Mouse (Mus musculus): ENCODE measurements around the gene Ppp1r13l. TPM values are rescaled to one million over a fixed set of nuclear protein-coding genes. Genes with fewer than 3 reads are reported as not detected.

Ppp1r13l gene
- polyA plus RNA-seq (2015; fragmentation: Nextera tagmentation; extraction: Ambion mirVana): 2.0 and 2.8 TPM in 2 replicates

DNA sequence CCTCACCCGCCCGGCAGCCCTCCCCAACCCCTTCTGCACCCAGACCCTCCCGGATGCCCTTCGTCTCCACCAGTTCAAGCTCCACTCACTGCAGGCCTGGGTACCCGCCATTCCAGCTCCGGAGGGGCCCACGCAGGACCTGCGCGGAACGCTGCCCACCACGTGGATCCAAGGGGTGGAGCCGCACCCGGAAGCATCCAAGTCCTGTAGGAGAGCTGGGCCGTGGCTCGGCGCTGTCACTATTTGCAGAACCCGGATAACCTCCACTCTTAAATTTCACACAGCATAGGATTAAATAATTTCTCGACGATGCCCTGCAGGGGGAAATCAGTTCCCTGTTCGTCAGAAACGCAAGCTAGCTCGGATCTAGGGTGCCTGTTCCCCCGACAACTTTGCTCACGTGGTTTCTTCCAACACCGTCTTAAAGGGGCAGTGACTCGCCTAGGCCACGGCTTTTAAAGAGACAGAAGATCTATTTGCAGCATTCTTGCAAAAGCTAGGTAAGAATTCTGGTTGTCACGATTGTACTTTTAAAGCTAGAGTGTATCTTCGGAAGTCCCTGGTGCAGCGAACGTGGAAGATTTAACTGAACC lies at the start of gene Ppp1r13l, which contains the start of gene Cd3eap:
Gene Ppp1r13l (plus strand): TSS at position 451 of the 593 bp plus-strand sequence.
Gene Cd3eap (minus strand): TSS at position 185 of the 593 bp plus-strand sequence.
- no peaks in the 10 kb centered on the region for H3K9me3 ChIP-seq (replicated peaks; ENCODE audit: control insufficient read depth, low read length, poor library complexity, severe bottlenecking)
- peaks cover 12% of the 10 kb centered on the region for H3K4me1 ChIP-seq (ENCODE audit: control insufficient read depth, insufficient read depth, low read length)
- H3K27ac ChIP-seq (ENCODE audit: low read length): peak within 1 kb of the TSS; percentile 72
- peak within 1 kb of the TSS; percentile 73 for H3K9ac ChIP-seq (ENCODE audit: low read depth, low read length)
- peaks cover 10% of the 10 kb centered on the region for H3K36me3 ChIP-seq (ENCODE audit: control insufficient read depth, insufficient read depth, low read length)
- no peaks in the 10 kb centered on the region for H3K27me3 ChIP-seq (ENCODE audit: control insufficient read depth, insufficient read depth, low read depth, low read length)
- peak within 1 kb of the TSS; percentile 73 for H3K4me3 ChIP-seq (ENCODE audit: low read depth, low read length)
- ATAC-seq: peak; percentile 85
- peak within 1 kb of the TSS; percentile 98 for H3K4me2 ChIP-seq (ENCODE audit: low read length)
- under 1% methylated on average over 31 of the region's 31 CpGs for WGBS

DNA sequence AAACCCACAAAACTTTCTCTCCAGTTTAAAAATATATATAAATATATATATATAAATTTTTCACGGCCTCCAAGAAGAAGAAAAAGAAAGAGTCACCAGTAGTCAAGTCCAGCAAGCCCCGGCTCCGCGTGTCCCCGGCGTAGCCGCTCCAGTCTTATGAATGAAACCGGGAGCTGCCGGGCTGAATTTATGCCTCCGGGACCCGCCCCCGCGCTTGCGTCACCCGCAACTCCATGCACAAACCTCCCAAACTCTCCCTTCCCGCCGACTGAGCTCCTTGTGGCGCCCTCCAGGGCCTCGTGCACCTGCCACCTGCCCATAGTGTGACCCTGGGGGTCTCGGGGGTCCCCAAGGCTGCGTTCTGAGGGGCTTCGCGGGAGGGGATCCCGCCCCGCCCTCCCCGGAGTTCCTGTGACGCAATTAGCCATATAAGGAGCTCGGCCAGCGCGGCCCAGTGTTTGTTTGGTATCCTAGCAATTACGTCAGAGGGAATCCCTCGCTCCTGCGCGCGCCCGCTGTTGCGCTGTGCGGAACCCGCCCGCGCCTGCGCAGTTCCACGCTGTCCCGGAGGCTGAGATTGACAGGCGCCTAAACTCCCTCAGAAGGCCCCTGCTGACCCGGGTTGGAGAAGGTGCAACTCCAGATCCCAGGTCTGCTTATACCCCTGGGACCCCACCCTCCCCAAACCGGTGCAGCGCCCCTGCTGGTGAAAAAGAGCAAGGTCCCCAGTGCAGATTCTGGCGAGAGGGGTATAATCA lies 49.5 kb upstream of the Ppp1r13l start, which contains the start of gene Fosb:
Gene Fosb (minus strand): TSS at position 168 of the 758 bp plus-strand sequence.
- Histone ChIP-seq H3K4me2 (ENCODE audit: low read length) (peak within 1 kb of the TSS; percentile 98), H3K27me3 (ENCODE audit: control insufficient read depth, insufficient read depth, low read depth, low read length) (peaks cover 29% of the 10 kb centered on the region), H3K9ac (ENCODE audit: low read depth, low read length) (peak within 1 kb of the TSS; percentile 70), H3K9me3 (replicated peaks; ENCODE audit: control insufficient read depth, low read length, poor library complexity, severe bottlenecking) (no peaks in the 10 kb centered on the region), H3K27ac (ENCODE audit: low read length) (no peak within 1 kb of the TSS), H3K4me1 (ENCODE audit: control insufficient read depth, insufficient read depth, low read length) (peaks cover 21% of the 10 kb centered on the region), H3K36me3 (ENCODE audit: control insufficient read depth, insufficient read depth, low read length) (no peaks in the 10 kb centered on the region), H3K4me3 (ENCODE audit: low read depth, low read length) (peak within 1 kb of the TSS; percentile 62)
- peak; percentile 85 for ATAC-seq
- WGBS: under 1% methylated on average over 49 of the region's 49 CpGs

DNA sequence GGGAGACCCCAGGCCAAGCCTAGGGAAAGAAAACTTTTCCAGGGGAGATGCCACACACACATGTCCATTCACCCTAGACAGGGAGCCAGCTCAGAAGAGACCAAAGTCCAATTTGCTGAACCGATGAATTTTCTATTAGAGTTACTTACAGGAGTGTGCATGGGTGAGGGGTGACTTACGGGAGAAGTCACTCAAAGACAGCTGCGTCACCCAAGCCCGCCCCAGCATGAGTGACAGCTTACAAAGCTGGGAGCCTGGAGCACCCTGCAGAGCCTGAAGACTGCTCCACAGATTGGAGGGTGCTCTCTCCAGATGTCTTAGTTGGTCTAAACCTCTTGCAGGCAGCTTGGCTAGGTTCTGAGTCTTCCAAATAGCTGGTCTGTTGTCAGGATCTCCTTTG lies 47.6 kb upstream of the Ppp1r13l start:
- H3K36me3 ChIP-seq (ENCODE audit: control insufficient read depth, insufficient read depth, low read length): no peaks in the 10 kb centered on the region
- no peak overlapping the region for H3K27ac ChIP-seq (ENCODE audit: low read length)
- H3K9ac ChIP-seq (ENCODE audit: low read depth, low read length): no peak overlapping the region
- peaks cover 20% of the 10 kb centered on the region for H3K4me1 ChIP-seq (ENCODE audit: control insufficient read depth, insufficient read depth, low read length)
- WGBS: 36% methylated on average over 4 of the region's 4 CpGs
- H3K4me3 ChIP-seq (ENCODE audit: low read depth, low read length): no peak overlapping the region
- no peak overlapping the region for H3K4me2 ChIP-seq (ENCODE audit: low read length)
- ATAC-seq: no peak
- peaks cover 10% of the 10 kb centered on the region for H3K27me3 ChIP-seq (ENCODE audit: control insufficient read depth, insufficient read depth, low read depth, low read length)
- no peaks in the 10 kb centered on the region for H3K9me3 ChIP-seq (replicated peaks; ENCODE audit: control insufficient read depth, low read length, poor library complexity, severe bottlenecking)

DNA sequence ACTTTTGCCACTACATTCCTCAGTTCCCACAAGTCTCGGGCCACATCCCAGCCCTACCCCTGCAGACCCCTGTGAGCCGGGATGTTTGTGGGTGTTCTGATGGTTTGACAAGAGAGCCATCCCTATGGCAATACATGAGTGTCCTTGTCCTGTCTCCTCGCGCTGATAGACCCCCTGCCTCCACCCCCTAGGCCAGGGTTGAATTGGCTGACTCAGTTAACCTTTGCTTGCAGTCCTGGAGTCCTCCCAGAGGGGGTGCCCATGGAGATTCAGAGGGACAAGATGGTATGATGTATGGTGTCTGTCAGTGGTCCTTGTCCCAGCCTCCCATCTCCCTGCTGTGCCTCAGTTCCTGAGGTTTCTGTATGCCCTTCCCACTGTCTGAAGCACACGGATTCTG lies 45.5 kb upstream of the Ppp1r13l start:
- Histone ChIP-seq H3K27me3 (ENCODE audit: control insufficient read depth, insufficient read depth, low read depth, low read length) (peaks cover 11% of the 10 kb centered on the region), H3K36me3 (ENCODE audit: control insufficient read depth, insufficient read depth, low read length) (no peaks in the 10 kb centered on the region), H3K4me2 (ENCODE audit: low read length) (no peak overlapping the region), H3K4me1 (ENCODE audit: control insufficient read depth, insufficient read depth, low read length) (peaks cover 11% of the 10 kb centered on the region), H3K9me3 (replicated peaks; ENCODE audit: control insufficient read depth, low read length, poor library complexity, severe bottlenecking) (no peaks in the 10 kb centered on the region), H3K27ac (ENCODE audit: low read length) (no peak overlapping the region), H3K9ac (ENCODE audit: low read depth, low read length) (no peak overlapping the region), H3K4me3 (ENCODE audit: low read depth, low read length) (no peak overlapping the region)
- 52% methylated on average over 5 of the region's 5 CpGs for WGBS
- no peak for ATAC-seq

DNA sequence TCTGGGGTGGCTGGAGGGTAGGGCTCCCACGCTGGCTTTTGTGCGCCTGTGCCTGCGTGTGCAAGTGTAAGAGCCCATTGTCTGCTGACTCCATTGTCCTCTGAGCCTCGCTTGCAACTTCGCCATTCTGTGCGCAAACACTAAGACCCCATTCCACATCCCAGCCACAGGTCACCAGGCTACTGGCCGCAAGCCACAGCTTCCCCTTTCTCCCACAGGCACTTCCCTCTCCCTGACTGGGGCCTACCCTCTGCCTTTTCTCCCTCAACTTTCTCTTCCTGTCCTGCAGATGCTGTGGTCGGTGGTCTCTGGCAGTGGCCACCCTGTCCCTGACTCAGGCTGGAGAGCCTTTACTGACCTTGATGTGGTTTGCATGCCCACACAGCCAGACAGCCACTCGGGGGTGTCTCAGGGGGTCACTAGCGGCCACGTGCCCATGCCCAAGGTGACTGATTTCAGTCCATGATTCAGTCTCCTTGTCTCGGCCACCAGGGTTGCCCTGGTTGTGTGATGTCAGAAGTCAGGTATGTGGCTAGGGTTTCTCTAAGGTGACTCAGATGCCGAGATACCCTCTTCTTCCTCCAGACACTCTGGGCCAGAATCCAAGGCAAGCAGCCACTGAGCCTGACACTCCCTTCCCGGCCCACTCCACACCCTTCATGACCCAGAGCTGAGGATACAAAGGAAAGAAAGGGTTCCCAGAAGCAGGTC lies 42.9 kb upstream of the Ppp1r13l start:
- no peak overlapping the region for H3K4me3 ChIP-seq (ENCODE audit: low read depth, low read length)
- H3K9ac ChIP-seq (ENCODE audit: low read depth, low read length): no peak overlapping the region
- peaks cover 10% of the 10 kb centered on the region for H3K27me3 ChIP-seq (ENCODE audit: control insufficient read depth, insufficient read depth, low read depth, low read length)
- H3K9me3 ChIP-seq (replicated peaks; ENCODE audit: control insufficient read depth, low read length, poor library complexity, severe bottlenecking): no peaks in the 10 kb centered on the region
- ATAC-seq: no peak
- WGBS: 42% methylated on average over 14 of the region's 14 CpGs
- H3K4me1 ChIP-seq (ENCODE audit: control insufficient read depth, insufficient read depth, low read length): peaks cover 12% of the 10 kb centered on the region
- no peak overlapping the region for H3K4me2 ChIP-seq (ENCODE audit: low read length)
- no peaks in the 10 kb centered on the region for H3K36me3 ChIP-seq (ENCODE audit: control insufficient read depth, insufficient read depth, low read length)
- H3K27ac ChIP-seq (ENCODE audit: low read length): no peak overlapping the region

DNA sequence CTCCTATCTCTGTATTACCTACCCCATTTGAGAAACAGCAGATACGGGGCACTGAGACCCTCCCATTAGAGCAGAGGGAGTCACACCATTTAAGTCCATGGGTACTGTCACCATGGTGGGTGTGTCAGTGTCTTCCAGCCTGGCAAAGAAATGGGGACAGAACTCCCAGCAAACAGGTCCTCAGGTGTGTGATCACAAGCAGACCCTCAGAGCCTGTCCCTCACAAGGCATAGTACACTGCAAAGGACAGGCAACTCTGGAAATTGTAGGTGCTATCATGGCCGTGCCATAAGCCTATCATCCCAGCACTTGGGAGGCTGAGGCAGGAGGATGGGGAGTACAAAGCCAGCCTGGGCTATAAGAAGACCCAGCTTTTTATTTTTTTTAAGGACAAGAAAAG lies 41.3 kb upstream of the Ppp1r13l start:
- H3K4me2 ChIP-seq (ENCODE audit: low read length): no peak overlapping the region
- no peak overlapping the region for H3K9ac ChIP-seq (ENCODE audit: low read depth, low read length)
- no peak overlapping the region for H3K4me3 ChIP-seq (ENCODE audit: low read depth, low read length)
- WGBS: 70% methylated on average over 2 of the region's 2 CpGs
- H3K27ac ChIP-seq (ENCODE audit: low read length): no peak overlapping the region
- H3K4me1 ChIP-seq (ENCODE audit: control insufficient read depth, insufficient read depth, low read length): peaks cover 12% of the 10 kb centered on the region
- peaks cover 4% of the 10 kb centered on the region; the same call in 1 of the 2 replicates for H3K27me3 ChIP-seq (ENCODE audit: control insufficient read depth, insufficient read depth, low read depth, low read length)
- no peaks in the 10 kb centered on the region for H3K9me3 ChIP-seq (replicated peaks; ENCODE audit: control insufficient read depth, low read length, poor library complexity, severe bottlenecking)
- H3K36me3 ChIP-seq (ENCODE audit: control insufficient read depth, insufficient read depth, low read length): no peaks in the 10 kb centered on the region
- no peak for ATAC-seq

DNA sequence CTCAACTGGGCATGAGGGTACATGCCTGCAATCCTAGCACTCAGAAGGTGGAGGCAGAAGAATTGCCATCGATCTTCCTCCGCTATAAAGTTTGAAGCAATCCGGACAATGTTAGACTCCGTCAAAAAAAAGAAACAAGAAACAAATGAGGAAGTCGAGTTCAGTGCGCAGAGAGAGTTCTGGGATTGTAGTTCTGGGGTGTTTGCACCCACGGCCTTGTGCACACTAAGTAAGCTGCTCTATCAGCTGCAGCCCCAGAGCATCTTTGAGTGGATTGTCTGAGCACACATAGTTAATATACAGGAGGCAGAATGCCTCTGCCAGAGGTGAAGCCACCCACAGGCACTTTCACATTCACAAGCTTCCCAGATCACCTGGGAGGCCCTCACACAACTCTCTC lies 40.9 kb upstream of the Ppp1r13l start:
- no peak for ATAC-seq
- no peak overlapping the region for H3K4me3 ChIP-seq (ENCODE audit: low read depth, low read length)
- H3K9me3 ChIP-seq (replicated peaks; ENCODE audit: control insufficient read depth, low read length, poor library complexity, severe bottlenecking): no peaks in the 10 kb centered on the region
- 78% methylated on average over 7 of the region's 7 CpGs for WGBS
- H3K9ac ChIP-seq (ENCODE audit: low read depth, low read length): no peak overlapping the region
- no peak overlapping the region for H3K4me2 ChIP-seq (ENCODE audit: low read length)
- H3K27me3 ChIP-seq (ENCODE audit: control insufficient read depth, insufficient read depth, low read depth, low read length): peaks cover 4% of the 10 kb centered on the region; the same call in 1 of the 2 replicates
- no peaks in the 10 kb centered on the region for H3K36me3 ChIP-seq (ENCODE audit: control insufficient read depth, insufficient read depth, low read length)
- H3K27ac ChIP-seq (ENCODE audit: low read length): no peak overlapping the region
- peaks cover 12% of the 10 kb centered on the region for H3K4me1 ChIP-seq (ENCODE audit: control insufficient read depth, insufficient read depth, low read length)

DNA sequence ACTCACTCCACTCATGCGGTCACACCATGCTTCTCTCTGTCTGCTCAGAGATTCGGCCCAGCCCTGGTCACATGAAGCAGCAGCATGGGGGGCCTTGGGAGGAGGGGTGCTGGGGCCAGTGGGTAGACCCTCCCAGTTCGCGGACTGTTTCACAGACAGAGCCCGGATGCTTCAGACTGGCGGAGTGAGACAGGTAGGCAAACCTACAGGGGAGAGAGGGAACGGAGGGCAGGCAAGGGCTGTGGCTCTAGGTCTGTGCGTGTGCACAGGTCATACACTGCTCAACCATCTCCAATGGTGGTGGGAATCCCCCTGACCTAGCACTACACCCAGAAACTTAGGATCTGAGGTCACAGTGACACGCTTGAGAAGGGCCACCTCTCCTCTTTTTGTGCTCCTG lies 40.1 kb upstream of the Ppp1r13l start:
- peaks cover 2% of the 10 kb centered on the region; the same call in 1 of the 2 replicates for H3K27me3 ChIP-seq (ENCODE audit: control insufficient read depth, insufficient read depth, low read depth, low read length)
- H3K4me2 ChIP-seq (ENCODE audit: low read length): peak overlapping the region; percentile 80
- peak overlapping the region; percentile 60 for H3K4me3 ChIP-seq (ENCODE audit: low read depth, low read length)
- ATAC-seq: peak; percentile 78
- H3K4me1 ChIP-seq (ENCODE audit: control insufficient read depth, insufficient read depth, low read length): peaks cover 12% of the 10 kb centered on the region
- no peaks in the 10 kb centered on the region for H3K9me3 ChIP-seq (replicated peaks; ENCODE audit: control insufficient read depth, low read length, poor library complexity, severe bottlenecking)
- WGBS: 11% methylated on average over 9 of the region's 9 CpGs
- H3K36me3 ChIP-seq (ENCODE audit: control insufficient read depth, insufficient read depth, low read length): no peaks in the 10 kb centered on the region
- H3K27ac ChIP-seq (ENCODE audit: low read length): peak overlapping the region; percentile 63
- peak overlapping the region; percentile 74 for H3K9ac ChIP-seq (ENCODE audit: low read depth, low read length)

Data from midbrain, embryonic 16.5 days (tissue).